Mouse (Mus musculus) erythroblast, embryonic 14.5 days (primary cell): ENCODE data around the gene Ext2.

Source experiments
- GATA1 ChIP-seq: IDR thresholded peaks from 2 replicates; pipeline ENCODE4 v1.6.1; 2012; ENCODE audit warnings: low read length, inconsistent platforms, mixed read lengths
- TAL1 ChIP-seq: IDR thresholded peaks from 3 replicates; pipeline ENCODE4 v1.6.1; 2012; ENCODE audit warnings: low read length, inconsistent platforms, mixed read lengths

- TF ChIP-seq GATA1 (no peak), TAL1 (no peak)
Observed at GRCm38 (mm10) chr2:93709696-93710095, 112.7 kb downstream of the Ext2 start.
